Mouse (Mus musculus): ENCODE measurements around the gene Ces3a.
"Not testable (repeated sequence)": the region's sequence is repeated elsewhere in the genome, so short reads cannot be mapped to it uniquely, and the experiment has no call there.

Ces3a gene

GRCm38 (mm10) chr8:105093992-105094391, 45.6 kb downstream of the Ces3a start:
- no peak for DNase-seq (ENCODE audit: low spot score in 2 of 2)

GRCm38 (mm10) chr8:105102101-105102785, 53.8 kb downstream of the Ces3a start:
- not testable (repeated sequence) for DNase-seq (ENCODE audit: low spot score in 2 of 2)

- not testable (repeated sequence) for DNase-seq (ENCODE audit: low spot score in 2 of 2)
Observed at GRCm38 (mm10) chr8:105103701-105104100, 55.3 kb downstream of the Ces3a start.

- no peak for DNase-seq (ENCODE audit: low spot score in 2 of 2)
Observed at GRCm38 (mm10) chr8:105104220-105104619, 55.8 kb downstream of the Ces3a start.

All from cerebellum, postnatal 4 days (tissue).